Mouse (Mus musculus) midbrain, embryonic 15.5 days (tissue): Measurements from ENCODE around the gene Agps. TPM values are rescaled to one million over a fixed set of nuclear protein-coding genes. Genes with fewer than 3 reads are reported as not detected.
A peak's percentile ranks its signal among the peaks of the same experiment; 100 is the strongest.

ENCODE experiments used
- ATAC-seq: fragments of 200-750 bp; cut with Nextera tagmentation; replicated peaks from 2 replicates; pipeline ENCODE4 v1.8.0; 2017; ENCODE audit warnings: moderate TSS enrichment
- H3K27ac ChIP-seq: fragments of 300-500 bp; sonication (generic); 2 replicates; pipeline ENCODE4 v1.5.1; 2015; ENCODE audit warnings: mild to moderate bottlenecking, inconsistent platforms
- H3K27me3 ChIP-seq: fragments of 300-500 bp; sonication (generic); replicated peaks from 2 replicates; pipeline ENCODE4 v1.6.1; 2015; ENCODE audit warnings: inconsistent platforms
- H3K36me3 ChIP-seq: fragments of 300-500 bp; sonication (generic); replicated peaks from 2 replicates; pipeline ENCODE4 v1.6.1; 2015; ENCODE audit warnings: inconsistent platforms
- H3K4me1 ChIP-seq: fragments of 300-500 bp; sonication (generic); 2 replicates; pipeline ENCODE4 v1.6.1; 2015; ENCODE audit warnings: inconsistent platforms
- H3K4me2 ChIP-seq: fragments of 300-500 bp; sonication (generic); 2 replicates; pipeline ENCODE4 v1.6.1; 2015; ENCODE audit warnings: inconsistent platforms, mild to moderate bottlenecking, moderate library complexity
- H3K4me3 ChIP-seq: fragments of 300-500 bp; sonication (generic); 2 replicates; pipeline ENCODE4 v1.5.1; 2015; ENCODE audit warnings: mild to moderate bottlenecking, inconsistent platforms
- H3K9ac ChIP-seq: fragments of 300-500 bp; sonication (generic); 2 replicates; pipeline ENCODE4 v1.6.1; 2015; ENCODE audit warnings: mild to moderate bottlenecking, inconsistent platforms
- H3K9me3 ChIP-seq: fragments of 300-500 bp; sonication (generic); 2 replicates; pipeline ENCODE4 v1.6.1; 2016; ENCODE audit warnings: inconsistent platforms
- WGBS: fragments of 180-500 bp; shearing (Covaris S2); methylation state at CpG from one replicate; pipeline ENCODE4 v1.1.7; 2015; ENCODE audit warnings: mixed read lengths; 5-methylcytosine and 5-hydroxymethylcytosine counted together
- polyA plus RNA-seq: library from polyadenylated mRNA; unstranded; fragments of >200 nt; fragmentation: Nextera tagmentation; extraction: Ambion mirVana; gene quantifications from 2 replicates; pipeline ENCODE4 v1.2.1, GENCODE M21; 2015

Gene Agps
- polyA plus RNA-seq, result 30.6 and 30.9 TPM in 2 replicates

- Histone ChIP-seq H3K4me2 (peak within 1 kb of the TSS; percentile 75), H3K4me1 (peaks cover 19% of the 10 kb centered on the region), H3K4me3 (peak within 1 kb of the TSS; percentile 77), H3K36me3 (no peaks in the 10 kb centered on the region), H3K9me3 (no peaks in the 10 kb centered on the region), H3K27ac (peak within 1 kb of the TSS; percentile 79), H3K27me3 (no peaks in the 10 kb centered on the region), H3K9ac (peak within 1 kb of the TSS; percentile 85)
- under 1% methylated on average over 60 of the region's 86 CpGs for WGBS
- peak; percentile 95 for ATAC-seq
Observed at GRCm38 (mm10) chr2:75831881-75832633, at the start of gene Agps. Gene Agps, plus strand, starts transcription at chr2:75832177.

GRCm38 (mm10) chr2:75786075-75786474, 45.9 kb upstream of the Agps start:
- Histone ChIP-seq H3K36me3 (no peaks in the 10 kb centered on the region), H3K4me1 (no peaks in the 10 kb centered on the region), H3K27me3 (no peaks in the 10 kb centered on the region), H3K9ac (no peak overlapping the region), H3K9me3 (no peaks in the 10 kb centered on the region), H3K4me3 (no peak overlapping the region), H3K27ac (no peak overlapping the region), H3K4me2 (no peak overlapping the region)
- no peak for ATAC-seq
- WGBS, result 20% methylated on average over 6 of the region's 6 CpGs

GRCm38 (mm10) chr2:75788511-75788910, 43.5 kb upstream of the Agps start:
- H3K4me3 ChIP-seq, result no peak overlapping the region
- no peak overlapping the region for H3K4me2 ChIP-seq
- 82% methylated on average over 3 of the region's 3 CpGs for WGBS
- H3K9ac ChIP-seq, result no peak overlapping the region
- ATAC-seq, result no peak
- no peaks in the 10 kb centered on the region for H3K36me3 ChIP-seq
- no peak overlapping the region for H3K27ac ChIP-seq
- H3K4me1 ChIP-seq, result no peaks in the 10 kb centered on the region
- no peaks in the 10 kb centered on the region for H3K9me3 ChIP-seq
- H3K27me3 ChIP-seq, result no peaks in the 10 kb centered on the region

- 58% methylated on average over 14 of the region's 14 CpGs for WGBS
- ATAC-seq, result no peak
Observed at GRCm38 (mm10) chr2:75789959-75790523, 41.9 kb upstream of the Agps start.

GRCm38 (mm10) chr2:75791561-75792308, 40.2 kb upstream of the Agps start:
- no peak overlapping the region for H3K4me2 ChIP-seq
- WGBS, result 88% methylated on average over 18 of the region's 18 CpGs
- H3K9ac ChIP-seq, result no peak overlapping the region
- H3K27me3 ChIP-seq, result no peaks in the 10 kb centered on the region
- ATAC-seq, result no peak
- no peak overlapping the region for H3K4me3 ChIP-seq
- H3K9me3 ChIP-seq, result no peaks in the 10 kb centered on the region
- no peak overlapping the region for H3K27ac ChIP-seq
- H3K36me3 ChIP-seq, result no peaks in the 10 kb centered on the region
- no peaks in the 10 kb centered on the region for H3K4me1 ChIP-seq

More at GRCm38 (mm10) chr2:75789959-75790523, 41.9 kb upstream of the Agps start:
- Histone ChIP-seq H3K4me3 (no peak overlapping the region), H3K9me3 (no peaks in the 10 kb centered on the region), H3K4me1 (no peaks in the 10 kb centered on the region), H3K9ac (no peak overlapping the region), H3K4me2 (no peak overlapping the region), H3K36me3 (no peaks in the 10 kb centered on the region), H3K27ac (no peak overlapping the region), H3K27me3 (no peaks in the 10 kb centered on the region)

- Histone ChIP-seq H3K9ac (no peak overlapping the region), H3K4me1 (no peaks in the 10 kb centered on the region), H3K4me3 (no peak overlapping the region), H3K27me3 (no peaks in the 10 kb centered on the region), H3K4me2 (no peak overlapping the region), H3K27ac (no peak overlapping the region), H3K36me3 (no peaks in the 10 kb centered on the region), H3K9me3 (no peaks in the 10 kb centered on the region)
- WGBS, result 70% methylated on average over 12 of the region's 12 CpGs
- ATAC-seq, result no peak
Observed at GRCm38 (mm10) chr2:75792377-75793203, 39.4 kb upstream of the Agps start.

GRCm38 (mm10) chr2:75796181-75796580, 35.8 kb upstream of the Agps start:
- no peak overlapping the region for H3K27ac ChIP-seq
- no peaks in the 10 kb centered on the region for H3K27me3 ChIP-seq
- 85% methylated on average over 2 of the region's 2 CpGs for WGBS
- H3K9ac ChIP-seq, result no peak overlapping the region
- H3K4me3 ChIP-seq, result no peak overlapping the region
- H3K4me2 ChIP-seq, result no peak overlapping the region
- no peaks in the 10 kb centered on the region for H3K4me1 ChIP-seq
- no peaks in the 10 kb centered on the region for H3K36me3 ChIP-seq
- ATAC-seq, result no peak
- no peaks in the 10 kb centered on the region for H3K9me3 ChIP-seq

- H3K9me3 ChIP-seq, result no peaks in the 10 kb centered on the region
- no peaks in the 10 kb centered on the region for H3K36me3 ChIP-seq
- no peaks in the 10 kb centered on the region for H3K4me1 ChIP-seq
- H3K27ac ChIP-seq, result no peak overlapping the region
- H3K27me3 ChIP-seq, result no peaks in the 10 kb centered on the region
- 57% methylated on average over 4 of the region's 4 CpGs for WGBS
- H3K9ac ChIP-seq, result no peak overlapping the region
- H3K4me3 ChIP-seq, result no peak overlapping the region
- H3K4me2 ChIP-seq, result no peak overlapping the region
- ATAC-seq, result no peak
Observed at GRCm38 (mm10) chr2:75798434-75798970, 33.5 kb upstream of the Agps start.

GRCm38 (mm10) chr2:75805767-75806166, 26.2 kb upstream of the Agps start:
- H3K27ac ChIP-seq, result no peak overlapping the region
- H3K27me3 ChIP-seq, result no peaks in the 10 kb centered on the region
- H3K9ac ChIP-seq, result no peak overlapping the region
- no peaks in the 10 kb centered on the region for H3K36me3 ChIP-seq
- H3K4me3 ChIP-seq, result no peak overlapping the region
- no peaks in the 10 kb centered on the region for H3K9me3 ChIP-seq
- H3K4me1 ChIP-seq, result no peaks in the 10 kb centered on the region
- H3K4me2 ChIP-seq, result no peak overlapping the region
- ATAC-seq, result no peak
- WGBS, result 92% methylated on average over 6 of the region's 6 CpGs

- Histone ChIP-seq H3K4me3 (no peak overlapping the region), H3K36me3 (no peaks in the 10 kb centered on the region), H3K27ac (no peak overlapping the region), H3K9me3 (no peaks in the 10 kb centered on the region), H3K4me1 (no peaks in the 10 kb centered on the region), H3K4me2 (no peak overlapping the region), H3K9ac (no peak overlapping the region), H3K27me3 (no peaks in the 10 kb centered on the region)
- no peak for ATAC-seq
- 97% methylated on average over 3 of the region's 3 CpGs for WGBS
Observed at GRCm38 (mm10) chr2:75806891-75807290, 25.1 kb upstream of the Agps start.

- no peak for ATAC-seq
- H3K4me3 ChIP-seq, result no peak overlapping the region
Observed at GRCm38 (mm10) chr2:75807460-75807859, 24.5 kb upstream of the Agps start.

GRCm38 (mm10) chr2:75814880-75815279, 17.1 kb upstream of the Agps start:
- 85% methylated on average over 13 of the region's 13 CpGs for WGBS
- H3K27ac ChIP-seq, result no peak overlapping the region

More at GRCm38 (mm10) chr2:75807460-75807859, 24.5 kb upstream of the Agps start:
- 96% methylated on average over 5 of the region's 5 CpGs for WGBS
- Histone ChIP-seq H3K36me3 (no peaks in the 10 kb centered on the region), H3K9me3 (no peaks in the 10 kb centered on the region), H3K27me3 (no peaks in the 10 kb centered on the region), H3K9ac (no peak overlapping the region), H3K27ac (no peak overlapping the region), H3K4me1 (no peaks in the 10 kb centered on the region), H3K4me2 (no peak overlapping the region)

More at GRCm38 (mm10) chr2:75814880-75815279, 17.1 kb upstream of the Agps start:
- no peaks in the 10 kb centered on the region for H3K27me3 ChIP-seq
- no peak overlapping the region for H3K4me3 ChIP-seq
- H3K4me2 ChIP-seq, result no peak overlapping the region
- no peak for ATAC-seq
- H3K9ac ChIP-seq, result no peak overlapping the region
- no peaks in the 10 kb centered on the region for H3K9me3 ChIP-seq
- no peaks in the 10 kb centered on the region for H3K36me3 ChIP-seq
- H3K4me1 ChIP-seq, result no peaks in the 10 kb centered on the region
